Mouse (Mus musculus) midbrain, embryonic 13.5 days (tissue): ENCODE data around the gene Gpatch3. TPM values are rescaled to one million over a fixed set of nuclear protein-coding genes. Genes with fewer than 3 reads are reported as not detected.

ENCODE experiments used
- ATAC-seq: fragments of 200-750 bp; cut with Nextera tagmentation; 2 replicates; pipeline ENCODE4 v1.8.0; 2017; ENCODE audit warnings: mild to moderate bottlenecking, moderate TSS enrichment, moderate library complexity
- H3K27ac ChIP-seq: fragments of 300-500 bp; sonication (generic); 2 replicates; pipeline ENCODE4 v1.5.1; 2015; ENCODE audit warnings: inconsistent platforms, mild to moderate bottlenecking, moderate library complexity
- H3K27me3 ChIP-seq: fragments of 300-500 bp; sonication (generic); 2 replicates; pipeline ENCODE4 v1.6.1; 2015; ENCODE audit warnings: mild to moderate bottlenecking, inconsistent platforms
- H3K36me3 ChIP-seq: fragments of 300-500 bp; sonication (generic); 2 replicates; pipeline ENCODE4 v1.6.1; 2015; ENCODE audit warnings: mild to moderate bottlenecking, inconsistent platforms
- H3K4me1 ChIP-seq: fragments of 300-500 bp; sonication (generic); replicated peaks from 2 replicates; pipeline ENCODE4 v1.6.1; 2015; ENCODE audit warnings: inconsistent platforms
- H3K4me2 ChIP-seq: fragments of 300-500 bp; sonication (generic); replicated peaks from 2 replicates; pipeline ENCODE4 v1.6.1; 2015; ENCODE audit warnings: moderate library complexity, mild to moderate bottlenecking, inconsistent platforms
- H3K4me3 ChIP-seq: fragments of 300-500 bp; sonication (generic); replicated peaks from 2 replicates; pipeline ENCODE4 v1.5.1; 2015; ENCODE audit warnings: mild to moderate bottlenecking, inconsistent platforms
- H3K9ac ChIP-seq: fragments of 300-500 bp; sonication (generic); replicated peaks from 2 replicates; pipeline ENCODE4 v1.6.1; 2015; ENCODE audit warnings: mild to moderate bottlenecking, inconsistent platforms
- H3K9me3 ChIP-seq: fragments of 300-500 bp; sonication (generic); 2 replicates; pipeline ENCODE4 v1.6.1; 2016; ENCODE audit warnings: mild to moderate bottlenecking, inconsistent platforms
- WGBS: fragments of 180-500 bp; shearing (Covaris S2); methylation state at CpG from one replicate; pipeline ENCODE4 v1.1.7; 2015; 5-methylcytosine and 5-hydroxymethylcytosine counted together
- polyA plus RNA-seq: library from polyadenylated mRNA; unstranded; fragments of >200 nt; fragmentation: Nextera tagmentation; extraction: Ambion mirVana; gene quantifications from 2 replicates; pipeline ENCODE4 v1.2.1, GENCODE M21; 2015

Gene Gpatch3
- polyA plus RNA-seq, 1 experiment from 2014 or later: 7.6 TPM

DNA sequence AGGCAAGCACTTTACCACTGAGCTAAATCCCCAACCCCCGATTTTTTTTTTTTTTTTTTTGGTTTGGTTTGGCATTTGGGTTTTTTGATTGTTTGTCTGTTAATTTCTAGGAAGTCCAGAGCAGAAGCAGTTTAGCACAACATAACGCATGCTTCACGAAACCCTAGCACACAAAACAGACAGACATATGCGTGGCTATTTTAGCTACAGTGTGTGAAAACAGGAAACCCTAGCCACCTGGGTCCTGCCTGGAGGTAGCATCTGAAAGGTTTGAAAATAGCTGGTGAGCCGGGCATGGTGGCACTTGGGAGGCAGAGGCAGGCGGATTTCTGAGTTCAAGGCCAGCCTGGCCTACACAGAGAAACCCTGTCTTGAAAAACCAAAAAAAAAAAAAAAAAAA, 21.5 kb downstream of the Gpatch3 start:
- no peaks in the 10 kb centered on the region for H3K9me3 ChIP-seq
- no peak overlapping the region for H3K4me2 ChIP-seq
- peaks cover 39% of the 10 kb centered on the region for H3K27me3 ChIP-seq
- no peak for ATAC-seq
- WGBS: 85% methylated on average over 6 of the region's 6 CpGs
- H3K36me3 ChIP-seq: peaks cover 13% of the 10 kb centered on the region
- no peak overlapping the region for H3K9ac ChIP-seq
- H3K27ac ChIP-seq: no peak overlapping the region
- H3K4me1 ChIP-seq: peaks cover 13% of the 10 kb centered on the region
- H3K4me3 ChIP-seq: no peak overlapping the region

DNA sequence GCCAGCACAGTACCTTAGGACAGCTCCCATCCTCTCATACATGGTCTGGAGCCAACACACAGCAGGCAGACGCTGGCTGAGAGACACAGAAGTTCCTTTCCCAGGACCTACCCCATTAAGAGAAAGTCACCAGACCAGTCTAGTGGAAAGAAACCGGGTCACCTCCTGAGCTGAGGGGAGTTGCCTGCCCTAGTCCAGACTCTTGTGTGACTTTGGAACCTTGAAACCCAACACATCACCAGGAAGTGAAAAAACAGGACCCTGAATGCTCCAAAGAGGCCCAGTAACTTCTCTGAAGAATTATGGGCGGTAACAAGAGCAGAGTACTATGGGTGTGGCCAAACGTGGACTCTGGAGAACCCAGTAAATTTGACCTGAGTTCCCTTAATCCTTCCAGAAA, 24.1 kb downstream of the Gpatch3 start:
- Histone ChIP-seq H3K27me3 (peaks cover 63% of the 10 kb centered on the region), H3K4me1 (peaks cover 17% of the 10 kb centered on the region), H3K27ac (no peak overlapping the region), H3K9me3 (no peaks in the 10 kb centered on the region), H3K9ac (no peak overlapping the region), H3K36me3 (peaks cover 4% of the 10 kb centered on the region; the same call in 1 of the 2 replicates), H3K4me3 (no peak overlapping the region), H3K4me2 (no peak overlapping the region)
- no peak for ATAC-seq
- 48% methylated on average over 4 of the region's 4 CpGs for WGBS

DNA sequence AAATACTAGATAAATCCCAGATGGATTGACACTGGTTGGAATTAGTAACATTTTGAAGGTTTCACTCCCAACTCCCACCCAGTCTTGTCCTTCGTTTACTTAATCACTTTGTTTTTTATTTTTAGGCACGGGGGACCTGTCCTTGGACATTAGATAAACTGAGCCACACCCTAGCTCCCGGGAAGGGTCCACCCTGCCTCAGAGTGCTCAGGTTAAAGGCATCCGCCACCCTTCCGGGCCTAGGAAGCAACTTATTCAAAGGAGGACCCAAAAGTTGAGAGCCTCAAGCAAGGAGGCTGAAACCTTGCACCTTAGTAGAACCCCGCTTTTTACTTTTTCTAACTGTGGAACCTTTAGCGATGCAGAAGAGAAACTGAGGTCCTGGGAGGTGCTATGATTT, 24.6 kb downstream of the Gpatch3 start:
- 31% methylated on average over 7 of the region's 7 CpGs for WGBS
- Histone ChIP-seq H3K4me2 (peak overlapping the region; percentile 62), H3K27ac (no peak overlapping the region), H3K4me3 (peak overlapping the region; percentile 44), H3K4me1 (peaks cover 17% of the 10 kb centered on the region), H3K9ac (no peak overlapping the region), H3K36me3 (peaks cover 9% of the 10 kb centered on the region), H3K27me3 (peaks cover 63% of the 10 kb centered on the region), H3K9me3 (no peaks in the 10 kb centered on the region)
- ATAC-seq: no peak

DNA sequence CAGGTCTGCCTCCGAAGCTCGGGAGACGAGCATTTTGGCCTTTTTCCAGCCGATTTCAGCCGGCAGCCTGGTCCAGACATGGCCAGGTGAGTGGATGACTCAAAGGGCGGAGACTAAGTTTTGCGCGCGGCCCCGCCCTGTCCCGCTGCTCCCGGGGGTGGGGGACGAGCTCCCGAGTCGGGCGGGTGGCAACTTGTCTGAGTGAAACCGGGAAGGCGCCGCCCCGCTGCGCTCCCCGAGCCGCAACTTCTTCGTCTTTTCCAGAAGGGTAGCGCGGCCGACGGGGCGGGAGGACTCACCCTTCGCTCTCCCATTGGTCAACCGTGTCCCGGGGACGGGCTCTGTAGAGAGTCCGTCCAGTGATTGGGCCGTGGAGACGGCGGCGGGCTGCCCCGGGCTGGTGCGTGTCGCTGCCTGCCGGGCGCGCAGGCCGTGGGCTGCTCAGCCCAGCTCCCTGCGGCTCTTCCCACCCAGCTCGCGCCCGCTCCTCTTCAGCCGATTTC, 25.1 kb downstream of the Gpatch3 start:
- H3K27me3 ChIP-seq: peaks cover 63% of the 10 kb centered on the region

DNA sequence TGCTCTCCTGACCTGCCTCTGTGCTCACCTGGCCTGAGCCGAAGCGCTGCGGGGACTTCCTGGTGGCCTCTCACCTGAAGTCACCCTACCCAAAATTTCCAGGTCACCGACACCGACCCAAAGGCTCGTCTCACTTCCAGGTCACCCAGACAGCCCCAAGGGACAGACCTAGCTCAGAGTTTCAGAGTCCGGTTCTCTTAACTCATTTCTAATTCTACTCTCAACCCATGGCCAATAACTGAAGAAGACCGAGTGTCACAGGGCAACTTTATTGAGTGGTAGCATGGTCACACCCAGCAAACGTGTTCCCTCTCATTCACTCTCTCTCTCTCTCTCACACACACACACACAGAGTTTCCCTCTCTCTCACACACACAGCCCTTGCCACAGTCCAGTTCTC, 25.8 kb downstream of the Gpatch3 start:
- WGBS: 16% methylated on average over 9 of the region's 9 CpGs
- ATAC-seq: no peak
- Histone ChIP-seq H3K36me3 (peaks cover 16% of the 10 kb centered on the region), H3K4me2 (peak overlapping the region; percentile 62), H3K9me3 (no peaks in the 10 kb centered on the region), H3K9ac (no peak overlapping the region), H3K27ac (no peak overlapping the region), H3K4me1 (peaks cover 17% of the 10 kb centered on the region), H3K27me3 (peaks cover 63% of the 10 kb centered on the region), H3K4me3 (peak overlapping the region; percentile 44)

More for the DNA sequence above, 25.1 kb downstream of the Gpatch3 start:
- Histone ChIP-seq H3K4me1 (peaks cover 17% of the 10 kb centered on the region), H3K4me2 (peak overlapping the region; percentile 62), H3K9me3 (no peaks in the 10 kb centered on the region), H3K36me3 (peaks cover 11% of the 10 kb centered on the region), H3K9ac (peak overlapping the region; percentile 48), H3K4me3 (peak overlapping the region; percentile 44), H3K27ac (no peak overlapping the region)
- WGBS: under 1% methylated on average over 42 of the region's 50 CpGs
- peak; percentile 95 for ATAC-seq

DNA sequence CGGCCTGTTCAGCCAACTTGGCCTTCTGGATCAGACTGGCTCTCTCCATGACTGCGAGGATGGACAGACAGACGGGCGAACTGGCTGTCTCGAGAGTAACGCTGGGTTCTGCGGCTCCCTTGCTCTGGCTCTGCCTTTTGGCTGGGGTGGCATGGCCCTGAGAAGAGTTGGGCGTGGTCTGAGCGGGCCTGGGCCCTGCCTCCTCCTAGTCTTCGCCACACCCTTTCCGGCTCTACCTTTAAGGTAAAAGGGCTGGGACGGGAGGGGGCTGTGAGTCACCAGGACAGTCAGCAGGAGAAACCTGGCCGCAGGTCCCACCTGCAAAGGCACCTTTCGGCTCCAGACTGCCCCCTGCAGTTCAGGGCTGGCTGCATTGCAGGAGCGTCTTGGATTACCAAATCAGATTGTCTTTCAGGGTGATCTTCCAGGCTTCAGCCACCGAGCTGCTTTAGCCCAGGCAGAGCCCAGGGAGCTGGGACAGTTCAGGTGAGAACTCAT, 27.2 kb downstream of the Gpatch3 start, which contains the start of gene Sfn:
Gene Sfn (minus strand): TSS at position 448 of the 498 bp plus-strand sequence.
- H3K4me3 ChIP-seq: no peak within 1 kb of the TSS
- no peaks in the 10 kb centered on the region for H3K9me3 ChIP-seq
- H3K9ac ChIP-seq: no peak within 1 kb of the TSS
- H3K4me1 ChIP-seq: peaks cover 17% of the 10 kb centered on the region
- peaks cover 31% of the 10 kb centered on the region for H3K36me3 ChIP-seq
- H3K4me2 ChIP-seq: peak within 1 kb of the TSS; percentile 23; the same call in 1 of the 2 replicates
- no peak within 1 kb of the TSS for H3K27ac ChIP-seq
- H3K27me3 ChIP-seq: peaks cover 63% of the 10 kb centered on the region
- WGBS: 3% methylated on average over 16 of the region's 16 CpGs
- ATAC-seq: no peak

DNA sequence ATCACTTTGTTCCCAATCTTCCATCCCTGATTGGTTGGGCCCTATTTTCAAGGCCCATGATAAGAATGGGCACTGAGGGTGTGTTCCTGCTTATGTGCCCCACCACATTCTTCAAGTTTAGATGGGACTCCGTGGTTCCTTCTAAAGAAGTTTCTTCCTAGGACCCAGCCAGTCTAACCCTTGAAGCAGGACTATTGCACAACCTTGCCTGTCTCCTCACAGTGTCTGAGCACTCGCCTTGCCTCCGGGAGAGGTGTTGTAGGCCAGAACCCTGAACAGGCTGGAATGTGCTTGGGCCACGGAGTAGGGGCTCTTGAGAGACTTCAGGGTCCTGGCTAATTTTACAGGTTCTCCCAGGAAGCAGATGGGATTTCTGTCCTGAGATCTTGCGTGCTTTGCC, 28.5 kb downstream of the Gpatch3 start:
- 92% methylated on average over 5 of the region's 5 CpGs for WGBS
- Histone ChIP-seq H3K4me1 (peaks cover 17% of the 10 kb centered on the region), H3K4me3 (no peak overlapping the region), H3K27ac (no peak overlapping the region), H3K4me2 (no peak overlapping the region), H3K9me3 (no peaks in the 10 kb centered on the region), H3K27me3 (peaks cover 54% of the 10 kb centered on the region), H3K36me3 (peaks cover 42% of the 10 kb centered on the region), H3K9ac (no peak overlapping the region)
- no peak for ATAC-seq

DNA sequence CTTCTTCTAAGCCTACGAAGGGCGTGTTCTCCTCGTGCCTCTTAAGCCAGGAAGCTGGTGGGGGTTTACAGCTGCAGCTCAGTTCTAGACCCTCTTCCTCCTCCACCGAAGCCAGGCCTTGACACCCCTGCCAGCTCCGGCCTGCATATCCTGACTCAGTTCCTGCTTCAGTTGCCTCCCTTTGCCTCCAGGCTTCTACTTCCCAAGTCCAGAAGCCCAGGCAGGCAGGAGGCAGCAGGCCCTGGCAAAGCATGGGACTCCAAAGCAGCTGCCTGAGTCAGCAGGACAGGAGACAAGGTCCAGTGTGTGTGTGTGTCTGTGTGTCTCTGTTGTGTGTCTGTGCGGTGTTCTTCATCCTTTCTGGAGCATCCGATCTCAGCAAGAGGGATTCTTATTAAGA, 29.6 kb downstream of the Gpatch3 start:
- no peaks in the 10 kb centered on the region for H3K9me3 ChIP-seq
- H3K4me2 ChIP-seq: no peak overlapping the region
- no peak for ATAC-seq
- peaks cover 16% of the 10 kb centered on the region for H3K4me1 ChIP-seq
- H3K4me3 ChIP-seq: no peak overlapping the region
- peaks cover 51% of the 10 kb centered on the region for H3K36me3 ChIP-seq
- WGBS: 91% methylated on average over 7 of the region's 7 CpGs
- no peak overlapping the region for H3K9ac ChIP-seq
- H3K27ac ChIP-seq: no peak overlapping the region
- H3K27me3 ChIP-seq: peaks cover 43% of the 10 kb centered on the region

DNA sequence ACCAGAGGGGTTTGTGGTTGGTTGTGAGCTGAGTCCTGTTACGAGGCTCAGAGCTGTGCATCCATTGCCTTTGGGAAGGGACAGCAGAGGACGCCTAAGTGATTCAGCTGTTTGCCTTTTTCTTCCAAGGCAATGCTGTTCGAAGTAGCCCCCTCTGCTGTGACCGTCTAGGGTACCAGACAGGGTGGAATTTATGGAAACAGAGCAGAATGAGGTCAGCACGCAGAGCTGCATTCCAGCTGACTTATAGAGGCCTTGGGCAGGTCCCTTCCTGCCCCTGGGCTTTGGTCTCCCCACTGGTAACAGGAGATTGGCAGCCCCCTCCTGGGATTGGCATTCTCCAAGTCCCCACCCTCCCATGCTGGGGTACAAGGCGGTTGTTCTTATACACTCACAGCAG, 30.3 kb downstream of the Gpatch3 start:
- H3K4me1 ChIP-seq: peaks cover 9% of the 10 kb centered on the region
- H3K27ac ChIP-seq: no peak overlapping the region
- peaks cover 51% of the 10 kb centered on the region for H3K36me3 ChIP-seq
- ATAC-seq: no peak
- H3K27me3 ChIP-seq: peaks cover 36% of the 10 kb centered on the region
- no peaks in the 10 kb centered on the region for H3K9me3 ChIP-seq
- H3K9ac ChIP-seq: no peak overlapping the region
- no peak overlapping the region for H3K4me3 ChIP-seq
- 69% methylated on average over 6 of the region's 6 CpGs for WGBS
- H3K4me2 ChIP-seq: no peak overlapping the region

DNA sequence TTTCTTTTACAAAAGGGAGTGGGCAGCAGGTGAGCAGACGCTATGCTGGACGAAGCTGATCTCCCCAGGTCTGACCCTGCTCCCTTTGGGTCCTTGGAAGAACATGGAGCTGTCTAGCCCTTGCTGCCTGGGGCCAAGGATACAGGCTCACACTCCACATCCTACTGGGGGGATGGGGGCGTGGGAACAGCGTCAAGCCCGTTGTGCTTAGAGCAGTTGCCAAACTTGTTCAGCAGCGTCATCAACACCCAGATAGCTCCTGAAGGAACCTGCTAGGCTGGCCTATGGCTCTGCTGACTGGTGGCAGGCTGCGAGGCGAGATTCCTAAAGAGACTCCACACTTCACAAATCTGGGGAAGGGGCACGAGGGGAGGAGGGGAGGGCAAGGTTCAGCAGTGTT, 30.8 kb downstream of the Gpatch3 start:
- H3K4me1 ChIP-seq: peaks cover 5% of the 10 kb centered on the region; the same call in 1 of the 2 replicates
- H3K27me3 ChIP-seq: peaks cover 31% of the 10 kb centered on the region
- no peak overlapping the region for H3K4me3 ChIP-seq
- H3K4me2 ChIP-seq: no peak overlapping the region
- ATAC-seq: no peak
- H3K27ac ChIP-seq: no peak overlapping the region
- no peak overlapping the region for H3K9ac ChIP-seq
- WGBS: 60% methylated on average over 9 of the region's 9 CpGs
- H3K9me3 ChIP-seq: no peaks in the 10 kb centered on the region
- peaks cover 54% of the 10 kb centered on the region for H3K36me3 ChIP-seq

DNA sequence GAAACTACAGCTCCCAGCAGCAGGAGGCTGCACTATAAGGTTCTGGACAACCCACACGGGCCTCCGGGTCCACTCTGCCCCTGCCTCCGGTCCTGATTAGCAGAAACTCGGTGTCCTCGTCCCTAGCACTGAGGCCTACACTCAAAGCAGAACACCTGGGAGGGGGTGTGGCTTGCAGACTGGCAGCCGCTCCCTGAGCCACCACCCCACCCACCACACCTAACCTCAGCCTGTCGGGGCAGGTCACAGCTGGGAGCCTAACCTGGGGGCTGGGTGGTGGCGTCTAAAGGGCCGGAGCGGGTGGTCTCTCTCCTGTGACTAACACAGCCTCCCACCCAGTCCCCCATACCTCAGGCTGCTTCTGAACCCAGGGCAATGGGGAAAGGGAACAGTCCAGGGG, 32.7 kb downstream of the Gpatch3 start:
- H3K27me3 ChIP-seq: peaks cover 12% of the 10 kb centered on the region
- H3K36me3 ChIP-seq: peaks cover 71% of the 10 kb centered on the region
- H3K27ac ChIP-seq: no peak overlapping the region
- 84% methylated on average over 10 of the region's 10 CpGs for WGBS
- no peaks in the 10 kb centered on the region for H3K4me1 ChIP-seq
- H3K4me3 ChIP-seq: no peak overlapping the region
- no peak for ATAC-seq
- no peak overlapping the region for H3K4me2 ChIP-seq
- H3K9me3 ChIP-seq: 0 out of 2 replicates have a peak, but pooled peaks cover 3% of the 10 kb centered on the region
- H3K9ac ChIP-seq: no peak overlapping the region

DNA sequence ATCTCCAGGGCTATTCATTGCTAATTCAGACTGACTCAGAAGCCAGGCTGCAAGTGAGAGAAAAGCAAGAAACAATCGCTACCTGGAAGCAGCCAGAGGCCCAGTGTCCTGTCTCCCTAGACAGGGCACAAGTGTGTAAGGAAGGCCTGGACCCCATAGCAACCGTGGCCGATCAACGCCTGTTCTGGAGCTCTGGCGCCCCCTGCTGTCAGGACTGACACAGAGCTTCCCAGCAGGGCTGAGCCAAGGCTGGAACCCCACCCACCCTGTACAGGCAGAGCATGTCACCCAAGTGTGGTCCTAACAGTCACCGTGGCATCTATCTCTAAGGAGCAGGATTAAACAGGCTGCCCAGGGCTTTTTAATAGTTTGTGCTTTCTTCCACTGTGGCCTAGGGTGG, 35.2 kb downstream of the Gpatch3 start:
- H3K36me3 ChIP-seq: peaks cover 82% of the 10 kb centered on the region
- H3K27me3 ChIP-seq: no peaks in the 10 kb centered on the region

DNA sequence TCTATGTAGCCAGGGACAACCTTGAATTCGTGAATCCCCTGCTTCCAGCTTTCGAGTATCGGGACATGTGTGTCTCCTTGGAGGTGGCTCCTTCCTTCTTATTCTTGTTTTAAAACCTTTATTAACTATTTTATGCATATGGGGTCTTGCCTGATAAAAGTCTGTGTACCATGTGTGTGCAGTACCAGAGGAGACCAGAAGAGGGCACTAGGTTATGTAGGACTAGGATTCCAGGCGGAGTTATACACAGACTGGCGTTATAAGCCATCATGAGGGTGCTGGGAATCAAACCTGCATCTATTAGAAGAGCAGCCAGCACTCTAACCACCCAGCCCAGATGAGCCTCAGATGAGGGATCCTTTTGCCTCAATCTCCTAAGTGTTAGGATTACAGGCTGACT, 37.3 kb downstream of the Gpatch3 start:
- 98% methylated on average over 5 of the region's 5 CpGs for WGBS
- Histone ChIP-seq H3K36me3 (peaks cover 75% of the 10 kb centered on the region), H3K27me3 (no peaks in the 10 kb centered on the region), H3K27ac (no peak overlapping the region), H3K4me2 (no peak overlapping the region), H3K4me3 (no peak overlapping the region), H3K9me3 (0 out of 2 replicates have a peak, but pooled peaks cover 3% of the 10 kb centered on the region), H3K9ac (no peak overlapping the region), H3K4me1 (no peaks in the 10 kb centered on the region)
- ATAC-seq: no peak

More for the DNA sequence above, 35.2 kb downstream of the Gpatch3 start:
- H3K9ac ChIP-seq: no peak overlapping the region
- WGBS: 29% methylated on average over 6 of the region's 6 CpGs
- peak; percentile 56; the same call in 1 of the 2 replicates for ATAC-seq
- H3K27ac ChIP-seq: no peak overlapping the region
- H3K4me1 ChIP-seq: no peaks in the 10 kb centered on the region
- no peak overlapping the region for H3K4me3 ChIP-seq
- H3K4me2 ChIP-seq: no peak overlapping the region
- 0 out of 2 replicates have a peak, but pooled peaks cover 3% of the 10 kb centered on the region for H3K9me3 ChIP-seq
